Mouse (Mus musculus): ENCODE data around the gene Rbms1.
"Not testable (repeated sequence)": the region's sequence is repeated elsewhere in the genome, so short reads cannot be mapped to it uniquely, and the experiment has no call there.

DNA sequence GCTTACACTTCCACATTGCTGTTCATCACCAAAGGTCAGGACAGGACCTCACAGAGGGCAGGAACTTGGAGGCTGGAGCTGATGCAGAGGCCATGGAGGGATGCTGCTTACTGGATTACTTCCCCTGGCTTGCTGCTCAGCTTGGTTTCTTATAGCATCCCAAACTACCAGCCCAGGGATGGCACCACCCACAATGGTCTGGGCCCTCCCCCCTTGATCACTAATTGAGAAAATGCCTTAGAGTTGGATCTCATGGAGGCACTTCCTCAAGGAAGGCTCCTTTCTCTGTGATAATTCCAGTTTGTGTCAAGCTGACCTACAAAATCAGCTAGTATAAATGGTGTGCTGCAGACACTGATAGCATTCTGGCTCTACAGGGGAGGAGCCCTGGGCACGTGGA lies 132.5 kb downstream of the Rbms1 start:
- TF ChIP-seq MAX (IDR thresholded peaks at IDR 0.05); CTCF (IDR thresholded peaks at IDR 0.05; ENCODE audit: control insufficient read depth, insufficient read depth, insufficient read length): not testable (repeated sequence)

All from C2C12 (cell line).